Mouse (Mus musculus): ENCODE measurements around the gene Grid2. TPM values are rescaled to one million over a fixed set of nuclear protein-coding genes. Genes with fewer than 3 reads are reported as not detected.

Gene Grid2
- polyA plus RNA-seq, 1 experiment from 2014 or later, result 0.60 TPM

- H3K4me2 ChIP-seq (replicated peaks; ENCODE audit: low read depth, low read length), result no peak overlapping the region
- no peaks in the 10 kb centered on the region for H3K36me3 ChIP-seq (ENCODE audit: control insufficient read depth, insufficient read depth, low read length)
- no peak for ATAC-seq (ENCODE audit: low FRiP score, low TSS enrichment)
- 91% methylated on average over 5 of the region's 5 CpGs for WGBS
- H3K4me3 ChIP-seq (ENCODE audit: low read length), result no peak overlapping the region
- H3K4me1 ChIP-seq (ENCODE audit: control insufficient read depth, insufficient read depth, low read length), result no peaks in the 10 kb centered on the region
- H3K9ac ChIP-seq (ENCODE audit: low read depth, low read length), result no peak overlapping the region
- no peaks in the 10 kb centered on the region for H3K27me3 ChIP-seq (ENCODE audit: control insufficient read depth, insufficient read depth, low read length)
- no peak overlapping the region for H3K27ac ChIP-seq (ENCODE audit: low read depth, low read length)
- H3K9me3 ChIP-seq (ENCODE audit: control insufficient read depth, low read length), result no peaks in the 10 kb centered on the region
Observed at GRCm38 (mm10) chr6:64047950-64048349, 792.3 kb downstream of the Grid2 start.

GRCm38 (mm10) chr6:64063858-64064257, 808.2 kb downstream of the Grid2 start:
- WGBS, result 88% methylated on average over 7 of the region's 7 CpGs
- no peak overlapping the region for H3K4me2 ChIP-seq (replicated peaks; ENCODE audit: low read depth, low read length)
- H3K9me3 ChIP-seq (ENCODE audit: control insufficient read depth, low read length), result no peaks in the 10 kb centered on the region
- H3K27ac ChIP-seq (ENCODE audit: low read depth, low read length), result no peak overlapping the region
- H3K27me3 ChIP-seq (ENCODE audit: control insufficient read depth, insufficient read depth, low read length), result no peaks in the 10 kb centered on the region
- H3K36me3 ChIP-seq (ENCODE audit: control insufficient read depth, insufficient read depth, low read length), result no peaks in the 10 kb centered on the region
- H3K4me3 ChIP-seq (ENCODE audit: low read length), result no peak overlapping the region
- no peak for ATAC-seq (ENCODE audit: low FRiP score, low TSS enrichment)
- no peak overlapping the region for H3K9ac ChIP-seq (ENCODE audit: low read depth, low read length)
- no peaks in the 10 kb centered on the region for H3K4me1 ChIP-seq (ENCODE audit: control insufficient read depth, insufficient read depth, low read length)

DNA sequence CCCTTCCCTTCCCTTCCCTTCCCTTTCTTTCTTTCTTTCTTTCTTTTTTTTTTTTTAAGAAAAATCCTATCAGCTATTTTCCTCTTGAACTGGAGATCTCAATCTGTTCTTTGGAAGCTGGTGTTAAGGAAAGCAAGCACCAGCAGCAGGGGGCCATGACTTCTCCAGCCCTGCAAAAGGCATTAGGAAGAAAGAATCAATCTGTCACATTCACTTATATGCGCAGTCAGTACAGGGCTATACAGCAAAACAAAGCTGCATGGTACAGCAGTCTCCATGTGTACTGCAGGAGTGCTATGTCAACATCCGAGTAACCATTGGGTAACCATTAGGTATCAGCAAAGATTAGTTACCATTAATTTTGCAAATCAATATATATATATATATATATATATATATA, 809.0 kb downstream of the Grid2 start:
- Histone ChIP-seq H3K36me3 (ENCODE audit: control insufficient read depth, insufficient read depth, low read length) (no peaks in the 10 kb centered on the region), H3K27me3 (ENCODE audit: control insufficient read depth, insufficient read depth, low read length) (no peaks in the 10 kb centered on the region), H3K9me3 (ENCODE audit: control insufficient read depth, low read length) (no peaks in the 10 kb centered on the region), H3K4me3 (ENCODE audit: low read length) (no peak overlapping the region), H3K9ac (ENCODE audit: low read depth, low read length) (no peak overlapping the region), H3K4me1 (ENCODE audit: control insufficient read depth, insufficient read depth, low read length) (no peaks in the 10 kb centered on the region), H3K4me2 (replicated peaks; ENCODE audit: low read depth, low read length) (no peak overlapping the region), H3K27ac (ENCODE audit: low read depth, low read length) (no peak overlapping the region)
- ATAC-seq (ENCODE audit: low FRiP score, low TSS enrichment), result no peak
- 80% methylated on average over 2 of the region's 2 CpGs for WGBS

- H3K4me2 ChIP-seq (replicated peaks; ENCODE audit: low read depth, low read length), result no peak overlapping the region
- no peak overlapping the region for H3K4me3 ChIP-seq (ENCODE audit: low read length)
- WGBS, result 85% methylated on average over 2 of the region's 2 CpGs
- H3K9ac ChIP-seq (ENCODE audit: low read depth, low read length), result no peak overlapping the region
- H3K27me3 ChIP-seq (ENCODE audit: control insufficient read depth, insufficient read depth, low read length), result no peaks in the 10 kb centered on the region
- ATAC-seq (ENCODE audit: low FRiP score, low TSS enrichment), result no peak
- no peaks in the 10 kb centered on the region for H3K9me3 ChIP-seq (ENCODE audit: control insufficient read depth, low read length)
- H3K36me3 ChIP-seq (ENCODE audit: control insufficient read depth, insufficient read depth, low read length), result no peaks in the 10 kb centered on the region
- H3K27ac ChIP-seq (ENCODE audit: low read depth, low read length), result no peak overlapping the region
- H3K4me1 ChIP-seq (ENCODE audit: control insufficient read depth, insufficient read depth, low read length), result no peaks in the 10 kb centered on the region
Observed at GRCm38 (mm10) chr6:64073406-64073805, 817.7 kb downstream of the Grid2 start.

GRCm38 (mm10) chr6:64077911-64078310, 822.2 kb downstream of the Grid2 start:
- H3K36me3 ChIP-seq (ENCODE audit: control insufficient read depth, insufficient read depth, low read length), result no peaks in the 10 kb centered on the region
- H3K4me1 ChIP-seq (ENCODE audit: control insufficient read depth, insufficient read depth, low read length), result no peaks in the 10 kb centered on the region
- no peak overlapping the region for H3K4me3 ChIP-seq (ENCODE audit: low read length)
- 88% methylated on average over 1 of the region's 1 CpGs for WGBS
- ATAC-seq (ENCODE audit: low FRiP score, low TSS enrichment), result no peak
- no peak overlapping the region for H3K9ac ChIP-seq (ENCODE audit: low read depth, low read length)
- H3K27me3 ChIP-seq (ENCODE audit: control insufficient read depth, insufficient read depth, low read length), result no peaks in the 10 kb centered on the region
- H3K27ac ChIP-seq (ENCODE audit: low read depth, low read length), result no peak overlapping the region
- no peak overlapping the region for H3K4me2 ChIP-seq (replicated peaks; ENCODE audit: low read depth, low read length)
- H3K9me3 ChIP-seq (ENCODE audit: control insufficient read depth, low read length), result no peaks in the 10 kb centered on the region

- no peak for ATAC-seq (ENCODE audit: low FRiP score, low TSS enrichment)
- Histone ChIP-seq H3K4me2 (replicated peaks; ENCODE audit: low read depth, low read length) (no peak overlapping the region), H3K4me1 (ENCODE audit: control insufficient read depth, insufficient read depth, low read length) (no peaks in the 10 kb centered on the region), H3K9me3 (ENCODE audit: control insufficient read depth, low read length) (no peaks in the 10 kb centered on the region), H3K36me3 (ENCODE audit: control insufficient read depth, insufficient read depth, low read length) (no peaks in the 10 kb centered on the region), H3K4me3 (ENCODE audit: low read length) (no peak overlapping the region), H3K27me3 (ENCODE audit: control insufficient read depth, insufficient read depth, low read length) (no peaks in the 10 kb centered on the region), H3K27ac (ENCODE audit: low read depth, low read length) (no peak overlapping the region), H3K9ac (ENCODE audit: low read depth, low read length) (no peak overlapping the region)
- 85% methylated on average over 10 of the region's 10 CpGs for WGBS
Observed at GRCm38 (mm10) chr6:64098662-64099061, 843.0 kb downstream of the Grid2 start.

- Histone ChIP-seq H3K27me3 (ENCODE audit: control insufficient read depth, insufficient read depth, low read length) (no peaks in the 10 kb centered on the region), H3K27ac (ENCODE audit: low read depth, low read length) (no peak overlapping the region), H3K9me3 (ENCODE audit: control insufficient read depth, low read length) (no peaks in the 10 kb centered on the region), H3K36me3 (ENCODE audit: control insufficient read depth, insufficient read depth, low read length) (no peaks in the 10 kb centered on the region), H3K4me3 (ENCODE audit: low read length) (no peak overlapping the region), H3K4me1 (ENCODE audit: control insufficient read depth, insufficient read depth, low read length) (no peaks in the 10 kb centered on the region), H3K4me2 (replicated peaks; ENCODE audit: low read depth, low read length) (no peak overlapping the region), H3K9ac (ENCODE audit: low read depth, low read length) (no peak overlapping the region)
- 76% methylated on average over 2 of the region's 2 CpGs for WGBS
- ATAC-seq (ENCODE audit: low FRiP score, low TSS enrichment), result no peak
Observed at GRCm38 (mm10) chr6:64114594-64114993, 858.9 kb downstream of the Grid2 start.

DNA sequence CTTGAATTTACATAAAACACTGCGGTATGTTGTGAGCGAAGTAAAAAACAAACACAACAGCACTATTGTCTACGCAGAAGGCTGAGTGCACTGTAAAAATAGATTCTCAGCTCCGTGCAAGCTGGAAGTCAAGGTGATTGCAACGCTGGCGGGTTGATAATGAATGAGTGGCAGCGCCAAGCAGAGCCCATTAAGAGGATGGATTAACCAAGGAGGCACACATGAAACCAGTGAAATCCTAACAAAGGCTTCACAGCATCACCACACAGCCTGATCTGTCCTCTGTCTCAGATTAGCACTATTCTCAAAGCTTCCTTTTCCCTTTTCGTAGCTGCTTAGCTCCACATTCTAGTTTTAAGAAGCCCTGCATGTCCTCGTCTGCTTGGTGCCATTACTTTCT, 880.6 kb downstream of the Grid2 start:
- ATAC-seq (ENCODE audit: low FRiP score, low TSS enrichment), result no peak
- H3K4me2 ChIP-seq (replicated peaks; ENCODE audit: low read depth, low read length), result no peak overlapping the region
- H3K9me3 ChIP-seq (ENCODE audit: control insufficient read depth, low read length), result no peaks in the 10 kb centered on the region
- no peak overlapping the region for H3K4me3 ChIP-seq (ENCODE audit: low read length)
- no peaks in the 10 kb centered on the region for H3K27me3 ChIP-seq (ENCODE audit: control insufficient read depth, insufficient read depth, low read length)
- no peaks in the 10 kb centered on the region for H3K4me1 ChIP-seq (ENCODE audit: control insufficient read depth, insufficient read depth, low read length)
- no peak overlapping the region for H3K9ac ChIP-seq (ENCODE audit: low read depth, low read length)
- H3K27ac ChIP-seq (ENCODE audit: low read depth, low read length), result no peak overlapping the region
- no peaks in the 10 kb centered on the region for H3K36me3 ChIP-seq (ENCODE audit: control insufficient read depth, insufficient read depth, low read length)
- 88% methylated on average over 9 of the region's 9 CpGs for WGBS

- no peak overlapping the region for H3K27ac ChIP-seq (ENCODE audit: low read depth, low read length)
- no peaks in the 10 kb centered on the region for H3K9me3 ChIP-seq (ENCODE audit: control insufficient read depth, low read length)
- H3K9ac ChIP-seq (ENCODE audit: low read depth, low read length), result no peak overlapping the region
- H3K4me2 ChIP-seq (replicated peaks; ENCODE audit: low read depth, low read length), result no peak overlapping the region
- no peaks in the 10 kb centered on the region for H3K4me1 ChIP-seq (ENCODE audit: control insufficient read depth, insufficient read depth, low read length)
- no peak overlapping the region for H3K4me3 ChIP-seq (ENCODE audit: low read length)
- H3K27me3 ChIP-seq (ENCODE audit: control insufficient read depth, insufficient read depth, low read length), result no peaks in the 10 kb centered on the region
- 76% methylated on average over 7 of the region's 7 CpGs for WGBS
- H3K36me3 ChIP-seq (ENCODE audit: control insufficient read depth, insufficient read depth, low read length), result no peaks in the 10 kb centered on the region
- ATAC-seq (ENCODE audit: low FRiP score, low TSS enrichment), result no peak
Observed at GRCm38 (mm10) chr6:64148613-64149012, 892.9 kb downstream of the Grid2 start.

Measured in kidney, embryonic 14.5 days (tissue).